In genomic region chr3:145937505-145938404, GRCm38 (mm10) we compare ENCODE assay signal across 8 mouse cellular contexts. TPM values are rescaled to one million over a fixed set of nuclear protein-coding genes. Genes with fewer than 3 reads are reported as not detected.
A peak's percentile ranks its signal among the peaks of the same experiment; 100 is the strongest.
DNase-seq lines count a peak whose midpoint lies in the region; ATAC-seq and TF ChIP-seq lines count a peak whose summit lies in the region.

2410004B18Rik (plus strand) TSS chr3:145938014.

- WGBS in hindbrain, embryonic 11.5 days, result 2% methylated on average over 53 of the region's 70 CpGs
- WGBS in lung, postnatal 0 days, result under 1% methylated on average over 63 of the region's 70 CpGs

- H3K4me2 ChIP-seq in hindbrain, embryonic 11.5 days (replicated peaks; ENCODE audit: low read depth, low read length), result peak within 1 kb of the TSS; percentile 63
- peak within 1 kb of the TSS; percentile 97 for H3K4me2 ChIP-seq in lung, postnatal 0 days (replicated peaks; ENCODE audit: low read depth, low read length)

- H3K9me3 ChIP-seq in hindbrain, embryonic 11.5 days (ENCODE audit: control insufficient read depth, low read length), result no peaks in the 10 kb centered on the region
- no peaks in the 10 kb centered on the region for H3K9me3 ChIP-seq in lung, postnatal 0 days (ENCODE audit: low read length)

- 0 out of 2 replicates have a peak within 1 kb of the TSS, but pooled peaks have one; percentile 54 for H3K27ac ChIP-seq in hindbrain, embryonic 11.5 days (ENCODE audit: low read depth, low read length)
- peak within 1 kb of the TSS; percentile 79 for H3K27ac ChIP-seq in lung, postnatal 0 days (ENCODE audit: low read length)

- peaks cover under 1% of the 10 kb centered on the region; the same call in 1 of the 2 replicates for H3K36me3 ChIP-seq in hindbrain, embryonic 11.5 days (ENCODE audit: control insufficient read depth, insufficient read depth, low read length)
- H3K36me3 ChIP-seq in lung, postnatal 0 days (ENCODE audit: insufficient read depth, low read length), result peaks cover 5% of the 10 kb centered on the region; the same call in 1 of the 2 replicates

- peak; percentile 95 for TF ChIP-seq CTCF in lung, postnatal 0 days (IDR thresholded peaks at IDR 0.05)

- DNase-seq in NIH3T3 (ENCODE audit: low read depth), result peak; percentile 97
- DNase-seq in cerebellum, adult 9-11 months, result peak; percentile 89
- DNase-seq in frontal cortex, adult 2 months (ENCODE audit: extremely low spot score in 1 of 2, low spot score in 1 of 2), result peak; percentile 73 to 94
- DNase-seq in hindbrain, embryonic 11.5 days (ENCODE audit: low spot score), result peak; percentile 98
- DNase-seq in layer of hippocampus, postnatal 10 days (ENCODE audit: low spot score in 2 of 2), result peak; percentile 92 to 95
- peak; percentile 96 for DNase-seq in lung, postnatal 0 days (ENCODE audit: low spot score)
- DNase-seq in ovary, postnatal 10 days (ENCODE audit: low spot score), result peak; percentile 84
- DNase-seq in thymus, postnatal 0 days (ENCODE audit: low spot score), result peak; percentile 95

- H3K9ac ChIP-seq in hindbrain, embryonic 11.5 days (ENCODE audit: low read depth, low read length), result peak within 1 kb of the TSS; percentile 87
- H3K9ac ChIP-seq in lung, postnatal 0 days (replicated peaks; ENCODE audit: low read depth), result peak within 1 kb of the TSS; percentile 90

- H3K4me1 ChIP-seq in hindbrain, embryonic 11.5 days (replicated peaks; ENCODE audit: control insufficient read depth, insufficient read depth, low read length), result peaks cover 6% of the 10 kb centered on the region
- H3K4me1 ChIP-seq in lung, postnatal 0 days (ENCODE audit: insufficient read depth, low read depth, low read length), result peaks cover 11% of the 10 kb centered on the region; the same call in 1 of the 2 replicates

- peak; percentile 95 for ATAC-seq in hindbrain, embryonic 11.5 days (ENCODE audit: low FRiP score)
- ATAC-seq in lung, postnatal 0 days, result peak; percentile 97

- 0 out of 2 replicates have a peak, but pooled peaks have one; percentile 26 for TF ChIP-seq EP300 in lung, postnatal 0 days (IDR thresholded peaks at IDR 0.05)

- no peaks in the 10 kb centered on the region for H3K27me3 ChIP-seq in hindbrain, embryonic 11.5 days (ENCODE audit: control insufficient read depth, insufficient read depth, low read length)
- H3K27me3 ChIP-seq in lung, postnatal 0 days (replicated peaks; ENCODE audit: insufficient read depth, low read length), result no peaks in the 10 kb centered on the region

- H3K4me3 ChIP-seq in hindbrain, embryonic 11.5 days (ENCODE audit: low read depth, low read length), result peak within 1 kb of the TSS; percentile 92
- H3K4me3 ChIP-seq in lung, postnatal 0 days (ENCODE audit: low read depth, low read length), result peak within 1 kb of the TSS; percentile 96

RNA-seq across cellular contexts. Expression of gene 2410004B18Rik, which starts in this region (rescaled TPM):
- 38.7 and 39.9 TPM in 2 replicates for polyA plus RNA-seq in frontal cortex, adult 2 months (2012; rRNA removed)
- 69.3 and 74.3 TPM in 2 replicates for polyA plus RNA-seq in hindbrain, embryonic 11.5 days (2014; fragmentation: Nextera tagmentation; extraction: Ambion mirVana)
- total RNA-seq in layer of hippocampus, postnatal 10 days (2021), result 10 to 100 TPM; 35.8 to 44.8 TPM
- 40.2 and 47.6 TPM in 2 replicates for polyA plus RNA-seq in lung, postnatal 0 days (2015; fragmentation: Nextera tagmentation; extraction: Ambion mirVana)
- 42.1 and 42.2 TPM in 2 replicates for polyA plus RNA-seq in thymus, postnatal 0 days (2015; fragmentation: Nextera tagmentation; extraction: Ambion mirVana)

Comparison
In these comparisons a context has a peak if more than half of its experiments do, and no peak if none do; other contexts are left out.
1. Peak in every context shown above with its lines: DNase-seq, ATAC-seq, H3K4me3 ChIP-seq and H3K27ac ChIP-seq.